Mouse (Mus musculus): Measurements from ENCODE around the gene Gripap1.

Gripap1 gene

GRCm38 (mm10) chrX:7867141-7867540, 77.6 kb downstream of the Gripap1 start:
- DNase-seq (ENCODE audit: low spot score) = no peak

GRCm38 (mm10) chrX:7868506-7868905, 78.9 kb downstream of the Gripap1 start:
- no peak for DNase-seq (ENCODE audit: low spot score)

GRCm38 (mm10) chrX:7869826-7870225, 80.3 kb downstream of the Gripap1 start:
- no peak for DNase-seq (ENCODE audit: low spot score)
